Mouse (Mus musculus): Measurements from ENCODE around the gene Rae1.

The Rae1 gene

GRCm38 (mm10) chr2:173048041-173048745 lies 48.3 kb downstream of the Rae1 start:
- DNase-seq (ENCODE audit: low read depth, low spot score), result no peak

- no peak for DNase-seq (ENCODE audit: low read depth, low spot score)
These were observed 49.3 kb downstream of the Rae1 start for GRCm38 (mm10) chr2:173049231-173049630.

DNA sequence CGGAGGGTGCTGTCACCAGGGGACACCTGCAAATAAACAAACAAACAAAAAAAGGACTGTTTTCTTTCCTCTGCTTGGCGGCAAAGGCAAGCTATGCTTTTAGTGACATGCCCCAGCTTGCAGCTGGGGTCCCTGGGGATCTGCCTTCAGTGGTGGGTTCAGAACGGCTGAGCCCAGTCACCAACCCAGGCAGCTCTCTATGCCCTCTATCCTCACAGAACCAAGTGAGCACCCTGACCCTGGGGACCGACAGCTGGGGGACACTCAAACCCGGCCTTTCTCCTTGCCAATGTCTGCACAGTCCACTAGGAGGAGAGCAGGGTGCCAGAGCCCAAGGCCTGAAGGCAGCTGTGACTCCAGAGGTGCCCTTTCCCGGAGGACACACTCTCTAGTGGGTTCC lies 49.9 kb downstream of the Rae1 start:
- no peak for DNase-seq (ENCODE audit: low read depth, low spot score)

- no peak for DNase-seq (ENCODE audit: low read depth, low spot score)
These were observed 50.9 kb downstream of the Rae1 start for GRCm38 (mm10) chr2:173050604-173051382.

GRCm38 (mm10) chr2:173052881-173053280 lies 53.0 kb downstream of the Rae1 start:
- DNase-seq (ENCODE audit: low read depth, low spot score), result no peak

- no peak for DNase-seq (ENCODE audit: low read depth, low spot score)
These were observed 53.9 kb downstream of the Rae1 start for GRCm38 (mm10) chr2:173053846-173054245.

DNA sequence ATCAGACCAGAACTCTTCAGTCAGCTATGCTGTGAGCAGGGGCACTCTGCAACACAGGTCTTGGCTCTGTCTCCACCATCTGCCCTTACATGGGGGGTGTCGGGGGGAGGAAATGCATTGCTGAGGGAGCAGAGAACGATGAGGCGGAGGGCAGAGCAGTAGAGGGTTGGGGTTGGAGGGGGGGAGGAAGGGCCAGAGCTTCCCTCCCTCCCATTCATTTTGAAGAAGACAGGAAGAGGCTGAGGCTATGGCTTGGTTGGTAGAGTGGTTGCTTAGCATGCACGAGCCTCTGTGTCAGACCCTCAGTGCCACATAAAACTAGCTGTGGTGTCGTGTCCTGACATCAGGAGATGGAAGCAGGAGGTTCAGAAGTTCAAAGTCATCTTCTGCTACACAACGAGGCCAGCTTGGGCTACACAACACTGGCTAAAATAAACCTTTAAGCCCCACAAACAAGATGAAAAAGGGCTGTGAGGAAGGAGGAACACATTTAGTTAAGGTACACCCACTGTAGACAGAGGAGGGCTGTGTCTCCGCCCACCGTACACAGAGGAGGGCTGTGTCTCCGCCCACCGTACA lies 56.5 kb downstream of the Rae1 start:
- no peak for DNase-seq (ENCODE audit: low read depth, low spot score)

DNA sequence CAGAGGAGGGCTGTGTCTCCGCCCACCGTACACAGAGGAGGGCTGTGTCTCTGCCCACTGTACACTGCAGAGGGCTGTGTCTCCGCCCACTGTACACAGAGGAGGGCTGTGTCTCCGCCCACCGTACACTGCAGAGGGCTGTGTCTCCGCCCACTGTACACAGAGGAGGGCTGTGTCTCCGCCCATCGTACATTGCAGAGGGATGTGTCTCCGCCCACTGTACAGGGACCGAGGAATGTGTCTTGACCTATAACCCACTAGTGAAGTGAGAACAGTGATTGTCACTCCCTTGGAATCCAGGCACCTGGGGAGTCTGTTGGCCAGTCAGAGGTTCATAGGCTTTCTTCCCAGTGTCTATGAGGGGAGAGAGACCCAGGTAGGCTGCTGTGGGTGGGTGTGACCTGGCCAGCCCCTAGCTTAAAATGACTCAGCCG lies 57.0 kb downstream of the Rae1 start:
- DNase-seq (ENCODE audit: low read depth, low spot score), result no peak

DNA sequence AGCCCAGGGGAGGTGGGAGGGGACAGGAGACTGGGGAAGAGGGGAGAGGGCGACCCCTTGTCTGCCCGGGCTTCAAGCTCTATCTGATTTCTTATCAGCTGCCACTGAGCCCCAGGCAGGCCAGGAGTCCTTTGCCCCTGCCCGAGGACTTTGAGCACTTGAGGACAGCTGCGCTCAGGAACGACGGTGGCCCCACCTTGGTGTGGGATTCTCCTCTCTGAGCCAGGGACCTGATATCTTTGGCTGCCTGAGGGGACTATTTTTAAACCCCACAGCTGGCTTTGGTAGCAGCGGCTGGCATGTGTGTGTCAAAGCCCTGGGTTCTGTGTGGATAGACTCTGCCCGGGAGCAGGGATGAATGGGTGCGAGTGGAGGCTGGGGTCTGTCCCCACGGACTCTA lies 57.7 kb downstream of the Rae1 start:
- no peak for DNase-seq (ENCODE audit: low read depth, low spot score)

DNA sequence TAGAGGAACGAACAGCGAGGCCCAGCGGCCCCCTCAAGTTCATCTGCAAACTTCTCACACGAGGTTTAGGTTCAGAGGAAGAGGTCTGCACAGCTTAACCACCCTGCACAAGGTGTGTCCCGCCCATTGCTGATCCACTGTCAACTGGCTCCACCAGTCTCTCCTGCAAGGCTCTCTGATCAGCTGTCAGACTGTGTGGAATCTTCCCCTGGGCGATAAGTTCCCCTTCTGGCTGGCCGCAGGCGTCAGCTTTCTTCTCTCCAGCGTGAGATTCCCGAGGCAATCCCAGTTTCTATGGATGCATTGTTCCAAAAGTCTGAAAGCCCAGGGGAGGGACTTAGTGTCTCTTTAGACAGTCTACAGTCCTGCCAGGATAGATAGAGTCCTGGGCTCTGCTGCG lies 58.3 kb downstream of the Rae1 start:
- DNase-seq (ENCODE audit: low read depth, low spot score), result no peak

DNA sequence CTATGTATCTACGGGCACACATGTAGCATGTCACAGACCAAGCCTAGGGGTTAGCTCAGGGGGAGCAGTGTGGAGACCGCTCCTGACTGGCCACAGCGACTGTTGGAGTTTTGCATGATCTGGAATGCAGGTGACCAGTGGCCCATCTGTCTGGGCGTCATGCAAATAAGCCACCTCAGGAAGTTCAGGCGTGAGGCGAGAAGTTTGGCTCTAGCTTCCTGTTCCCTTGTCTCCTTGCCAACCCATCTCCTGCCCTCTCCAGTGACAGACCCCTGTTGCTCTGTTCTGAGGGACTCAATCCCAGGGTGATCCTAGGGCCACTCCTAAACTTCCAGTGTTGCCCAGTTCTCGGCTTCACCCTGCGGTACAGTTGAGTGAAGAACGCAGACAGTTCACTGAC lies 60.5 kb downstream of the Rae1 start:
- no peak for DNase-seq (ENCODE audit: low read depth, low spot score)

GRCm38 (mm10) chr2:173061443-173062351 lies 61.8 kb downstream of the Rae1 start:
- no peak for DNase-seq (ENCODE audit: low read depth, low spot score)

DNA sequence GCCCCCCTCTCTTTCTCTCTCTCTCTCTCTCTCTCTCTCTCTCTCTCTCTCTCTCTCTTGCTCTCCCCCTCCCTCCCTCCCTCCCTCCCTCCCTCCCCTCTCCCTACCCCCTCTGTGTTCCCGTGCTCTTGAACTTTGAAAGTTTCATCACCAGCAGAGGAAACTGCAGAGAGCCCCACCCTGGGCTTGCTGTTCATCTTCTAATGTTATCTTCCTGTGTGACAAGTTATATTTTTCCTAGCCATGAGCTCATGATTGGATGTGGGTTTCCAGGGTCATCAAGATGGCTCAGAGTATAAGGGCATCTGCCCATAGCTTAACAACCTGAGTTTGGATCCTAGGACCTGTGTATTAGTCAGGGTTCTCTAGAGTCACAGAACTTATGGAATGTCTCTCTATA lies 63.3 kb downstream of the Rae1 start:
- no peak for DNase-seq (ENCODE audit: low read depth, low spot score)

DNA sequence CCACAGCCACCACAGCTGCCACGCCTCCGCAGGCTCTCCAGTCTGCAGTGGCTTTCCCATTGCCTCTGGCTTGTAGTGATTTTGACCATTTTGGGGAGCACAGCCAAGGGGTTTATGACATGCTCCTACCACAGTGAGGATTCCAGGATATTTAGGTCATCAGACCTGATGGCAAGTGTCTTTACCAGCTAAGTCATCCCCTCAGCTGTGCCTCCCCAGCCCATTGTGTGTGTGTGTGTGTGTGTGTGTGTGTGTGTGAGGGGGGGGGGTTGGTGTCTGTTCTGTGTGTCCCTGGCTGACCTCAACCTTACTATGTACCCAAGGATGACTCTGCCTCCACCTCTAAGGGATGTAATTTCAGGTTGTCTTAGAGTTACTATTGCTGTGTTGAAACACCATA lies 64.9 kb downstream of the Rae1 start:
- no peak for DNase-seq (ENCODE audit: low read depth, low spot score)
